In the genomic region with DNA sequence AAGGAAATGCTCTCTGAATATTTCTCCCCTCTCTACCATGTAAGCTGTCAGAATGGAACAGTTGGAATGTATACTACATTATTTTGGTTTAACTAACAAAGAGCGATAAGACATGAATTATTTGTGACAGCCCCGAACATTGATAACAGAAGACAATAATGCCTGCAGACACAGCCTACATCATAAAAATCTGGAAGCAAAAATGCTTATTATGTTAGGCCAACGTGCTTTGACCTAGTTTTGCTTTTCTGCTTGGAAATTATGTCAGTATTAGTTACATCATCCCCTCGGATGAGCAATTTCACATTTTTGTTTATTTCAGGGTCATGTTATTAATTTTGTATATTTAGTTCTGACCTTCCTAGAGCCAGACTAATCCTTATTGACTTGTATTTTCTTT, we compare ENCODE assay signal across 26 mouse cellular contexts.
DNase-seq lines count a peak whose midpoint lies in the region; ATAC-seq and TF ChIP-seq lines count a peak whose summit lies in the region.
"Had no signal": no experiment of that assay in that cellular context is flagged by ENCODE, and none has a peak within 500 bp of the region (broad histone marks: within the 10 kb centered on the region; RNA-seq: fewer than 3 reads in every experiment).

No protein-coding gene starts in this region.

- no peaks in the 10 kb centered on the region for H3K36me3 ChIP-seq in midbrain, embryonic 11.5 days (ENCODE audit: control insufficient read depth, insufficient read depth, low read length)
- H3K36me3 ChIP-seq in midbrain, postnatal 0 days (ENCODE audit: insufficient read depth, low read length) = no peaks in the 10 kb centered on the region
- H3K36me3 ChIP-seq: embryonic facial prominence, embryonic 13.5 days; G1E; heart, embryonic 10.5 days; hindbrain, embryonic 10.5 days; hindbrain, embryonic 13.5 days had no signal

- peak overlapping the region; percentile 55; the same call in 1 of the 2 replicates for H3K27ac ChIP-seq in gastrocnemius, adult 2 months
- no peak overlapping the region for H3K27ac ChIP-seq in midbrain, embryonic 11.5 days (ENCODE audit: low read depth, low read length)
- no peak overlapping the region for H3K27ac ChIP-seq in midbrain, postnatal 0 days (ENCODE audit: low read depth, low read length)
- H3K27ac ChIP-seq: embryonic facial prominence, embryonic 13.5 days; heart, adult 2 months; heart, embryonic 10.5 days; hindbrain, embryonic 10.5 days; hindbrain, embryonic 13.5 days had no signal

- H3K4me1 ChIP-seq in midbrain, embryonic 11.5 days (ENCODE audit: control insufficient read depth, insufficient read depth, low read length) = peaks cover 2% of the 10 kb centered on the region; the same call in 1 of the 2 replicates
- H3K4me1 ChIP-seq in midbrain, postnatal 0 days (ENCODE audit: insufficient read depth, low read length) = no peaks in the 10 kb centered on the region
- H3K4me1 ChIP-seq: embryonic facial prominence, embryonic 13.5 days; heart, embryonic 10.5 days; hindbrain, embryonic 10.5 days; hindbrain, embryonic 13.5 days had no signal

- intact Hi-C loops in gastrocnemius, adult 2 months (cut with DNase I) = no loop called here
- intact Hi-C loops in heart, postnatal 10 days (cut with DNase I) = no loop called here

- WGBS in midbrain, embryonic 11.5 days = 66% methylated on average over 4 of the region's 4 CpGs
- 50% methylated on average over 4 of the region's 4 CpGs for WGBS in midbrain, postnatal 0 days

- H3K9ac ChIP-seq in midbrain, embryonic 11.5 days (ENCODE audit: low read length) = no peak overlapping the region
- no peak overlapping the region for H3K9ac ChIP-seq in midbrain, postnatal 0 days (replicated peaks; ENCODE audit: low read length, poor library complexity, severe bottlenecking)
- H3K9ac ChIP-seq: embryonic facial prominence, embryonic 13.5 days; forebrain, postnatal 0 days; hindbrain, embryonic 13.5 days had no signal

- no peaks in the 10 kb centered on the region for H3K9me3 ChIP-seq in midbrain, embryonic 11.5 days (ENCODE audit: control insufficient read depth, low read length)
- H3K9me3 ChIP-seq in midbrain, postnatal 0 days (ENCODE audit: low read length) = no peaks in the 10 kb centered on the region
- H3K9me3 ChIP-seq: embryonic facial prominence, embryonic 13.5 days; G1E; heart, embryonic 10.5 days; hindbrain, embryonic 10.5 days; hindbrain, embryonic 13.5 days had no signal

- ATAC-seq in midbrain, embryonic 11.5 days (ENCODE audit: low FRiP score) = no peak
- no peak for ATAC-seq in midbrain, postnatal 0 days (ENCODE audit: low FRiP score)
- ATAC-seq in erythroblast, adult 5-6 weeks (replicated peaks; ENCODE audit: low FRiP score, poor library complexity, severe bottlenecking) = no peak
- ATAC-seq: forebrain, embryonic 14.5 days; forebrain, postnatal 0 days; intestine, postnatal 0 days had no signal

- no peak overlapping the region for H3K4me3 ChIP-seq in gastrocnemius, adult 2 months
- H3K4me3 ChIP-seq in midbrain, embryonic 11.5 days (ENCODE audit: low read depth, low read length) = no peak overlapping the region
- no peak overlapping the region for H3K4me3 ChIP-seq in midbrain, postnatal 0 days (ENCODE audit: low read depth, low read length)
- H3K4me3 ChIP-seq: embryonic facial prominence, embryonic 13.5 days; heart, adult 2 months; heart, embryonic 10.5 days; hindbrain, embryonic 10.5 days; hindbrain, embryonic 13.5 days had no signal

- TF ChIP-seq CTCF in gastrocnemius, adult 2 months (IDR thresholded peaks at IDR 0.05) = no peak
- TF ChIP-seq CTCF in midbrain, postnatal 0 days (IDR thresholded peaks at IDR 0.05) = no peak

- DNase-seq in gastrocnemius, adult 2 months = no peak
- DNase-seq in gastrocnemius, adult 8-10 months (ENCODE audit: low spot score in 2 of 2) = no peak
- peak; percentile 72 for DNase-seq in midbrain, embryonic 11.5 days (ENCODE audit: low spot score, missing footprints)
- DNase-seq in midbrain, postnatal 0 days (ENCODE audit: low spot score) = no peak
- DNase-seq in retina, embryonic 14.5 days (ENCODE audit: low spot score) = peak; percentile 76
- no peak for DNase-seq in heart, postnatal 10 days
- DNase-seq: adrenal gland, adult 8-10 months; adrenal gland, postnatal 36 days; B cell, adult 2 months; cerebellum, adult 11 months; cerebellum, adult 9-11 months; cerebellum, postnatal 25 days; forebrain, postnatal 0 days; gastrocnemius, postnatal 10 days; gastrocnemius, postnatal 36 days; heart, adult 2 months; heart, postnatal 36 days had no signal

- H3K27me3 ChIP-seq in midbrain, embryonic 11.5 days (ENCODE audit: control insufficient read depth, insufficient read depth, low read length) = no peaks in the 10 kb centered on the region
- H3K27me3 ChIP-seq in midbrain, postnatal 0 days (ENCODE audit: insufficient read depth, low read length) = no peaks in the 10 kb centered on the region
- H3K27me3 ChIP-seq: CH12.LX had no signal

- H3K4me2 ChIP-seq in midbrain, embryonic 11.5 days = no peak overlapping the region
- no peak overlapping the region for H3K4me2 ChIP-seq in midbrain, postnatal 0 days (ENCODE audit: low read depth, low read length, poor library complexity, severe bottlenecking)
- H3K4me2 ChIP-seq: embryonic facial prominence, embryonic 13.5 days; hindbrain, embryonic 13.5 days had no signal

Comparison
In these comparisons a context has a peak if more than half of its experiments do, and no peak if none do; other contexts are left out.
1. DNase-seq: peak in midbrain, embryonic 11.5 days (single experiment) and retina, embryonic 14.5 days (single experiment); none in gastrocnemius, adult 2 months (single experiment), gastrocnemius, adult 8-10 months (0 of 2), midbrain, postnatal 0 days (single experiment) and heart, postnatal 10 days (0 of 2).